Mouse (Mus musculus) small intestine, adult 2 months (tissue): Measurements from ENCODE around the gene Shoc2.

ENCODE experiments used
- CTCF ChIP-seq: fragments of 200-500 bp; IDR thresholded peaks from 2 replicates; pipeline ENCODE4 v1.5.1; 2012; ENCODE audit warnings: low read depth, mild to moderate bottlenecking, control low read depth, inconsistent platforms, low read length, moderate library complexity, mixed read lengths; ENCODE audit not compliant: insufficient replicate concordance, insufficient read length; ENCODE audit errors: extremely low read depth
- POLR2A ChIP-seq: fragments of 200-500 bp; IDR thresholded peaks from 2 replicates; pipeline ENCODE4 v1.6.1; 2012; ENCODE audit warnings: low read depth, mild to moderate bottlenecking, control low read depth, inconsistent platforms, low read length, moderate library complexity

DNA sequence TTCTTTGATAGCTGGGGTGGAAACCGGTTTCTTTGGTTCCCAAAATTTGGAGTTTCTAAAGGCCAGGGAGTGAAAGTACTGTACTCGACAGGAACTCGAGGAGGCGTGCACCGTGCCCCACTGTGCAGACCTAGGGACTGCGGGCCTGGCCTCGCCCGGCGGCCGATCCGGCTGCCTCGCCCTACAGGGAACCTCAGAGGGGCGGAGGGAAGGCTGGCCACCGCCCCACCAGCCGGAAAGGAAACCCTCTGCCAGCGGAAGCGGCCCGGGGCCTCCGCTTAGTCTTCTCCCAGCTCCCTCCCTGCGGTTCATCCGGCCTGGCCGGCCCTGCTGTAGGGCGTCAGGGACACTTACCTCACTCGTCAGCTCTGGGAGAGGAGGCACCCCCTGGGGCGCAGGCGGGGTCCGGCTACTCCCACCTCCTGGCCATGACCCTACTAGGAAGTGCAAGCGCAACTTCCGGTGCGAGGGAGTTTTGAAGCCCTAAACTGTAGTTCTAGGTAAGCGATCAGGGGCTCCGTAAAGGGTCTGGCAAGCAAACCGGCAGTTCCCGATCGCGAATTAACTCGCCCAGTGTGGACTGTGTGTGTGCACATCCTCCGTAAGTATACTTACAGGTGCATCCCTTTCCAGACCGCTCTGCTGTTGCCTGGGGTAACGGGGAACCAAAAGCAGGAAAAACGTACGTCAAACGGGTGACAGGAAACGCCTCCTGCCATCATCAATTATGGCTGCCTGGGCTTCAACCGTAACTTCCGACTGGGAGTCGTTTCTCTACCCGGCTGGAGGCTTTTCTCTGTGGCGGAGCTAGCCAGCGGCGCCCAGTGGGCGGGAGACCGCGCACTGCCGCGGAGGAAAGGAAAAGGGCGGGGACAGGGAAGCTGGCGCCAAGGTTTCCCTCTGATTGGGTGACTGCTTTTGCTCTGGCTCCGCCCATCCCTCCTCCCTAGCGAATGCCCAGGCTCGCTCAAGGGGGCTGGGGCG, at the start of gene Shoc2, which contains the start of gene Bbip1:
- no peak for TF ChIP-seq CTCF
- TF ChIP-seq POLR2A = peak; percentile 94
